Mouse (Mus musculus): ENCODE data around the gene A730061H03Rik. TPM values are rescaled to one million over a fixed set of nuclear protein-coding genes. Genes with fewer than 3 reads are reported as not detected.

The A730061H03Rik gene
- polyA plus RNA-seq, 1 experiment from 2014 or later, result 1.5 TPM

DNA sequence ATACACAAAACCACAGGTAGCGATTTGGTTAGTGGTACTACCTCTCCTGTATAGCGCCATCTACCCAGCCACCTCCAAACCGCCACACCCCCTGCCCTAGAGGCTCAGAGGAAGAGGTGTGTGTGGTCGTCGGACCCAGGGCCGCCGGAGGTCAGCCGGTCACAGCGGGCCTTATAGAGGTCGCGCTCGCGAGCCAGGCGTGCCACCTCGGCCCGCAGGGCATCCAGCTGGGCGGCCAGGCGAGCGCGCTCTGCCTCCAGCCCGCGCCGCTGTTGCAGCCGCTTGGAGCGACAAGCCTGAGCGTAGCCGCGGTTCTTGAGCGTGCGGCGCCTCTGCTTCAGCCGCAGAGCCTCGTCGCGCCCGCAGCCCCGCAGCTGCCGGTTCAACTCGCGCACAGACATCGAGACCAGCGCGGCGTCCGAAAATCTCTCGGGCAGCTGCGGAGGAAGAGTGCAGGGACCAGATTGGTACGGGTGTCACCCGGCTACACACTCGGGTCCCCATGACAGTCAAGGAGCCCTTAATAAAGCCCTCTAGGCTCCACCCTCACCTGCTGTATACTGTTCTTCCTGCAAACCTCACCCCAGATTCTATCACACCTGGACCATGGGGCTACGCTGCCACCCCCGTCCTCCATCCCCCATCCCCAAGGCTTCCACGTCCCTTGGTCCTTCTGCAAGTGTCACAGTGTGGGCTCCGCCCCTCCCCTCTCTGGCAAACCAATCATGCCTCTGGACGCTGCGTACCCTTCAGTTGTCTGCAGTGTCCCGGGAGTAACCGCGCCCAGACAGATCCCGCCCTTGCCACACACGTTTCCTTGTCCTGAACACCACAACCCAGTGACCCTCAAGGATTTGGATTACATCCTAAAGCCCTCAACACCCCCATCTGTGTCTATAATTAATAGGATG is 39.5 kb downstream of the A730061H03Rik start:
- peak overlapping the region; percentile 47 for H3K4me3 ChIP-seq (ENCODE audit: low read depth, low read length)
- no peaks in the 10 kb centered on the region for H3K9me3 ChIP-seq (ENCODE audit: control insufficient read depth, low read length)
- H3K27me3 ChIP-seq (ENCODE audit: control insufficient read depth, insufficient read depth, low read length), result no peaks in the 10 kb centered on the region
- ATAC-seq (ENCODE audit: low read depth), result peak; percentile 80
- WGBS, result under 1% methylated on average over 61 of the region's 61 CpGs
- no peaks in the 10 kb centered on the region for H3K36me3 ChIP-seq (ENCODE audit: control insufficient read depth, insufficient read depth, low read length)
- H3K9ac ChIP-seq (replicated peaks; ENCODE audit: low read depth, low read length), result peak overlapping the region; percentile 74
- H3K27ac ChIP-seq (ENCODE audit: low read depth, low read length), result peak overlapping the region; percentile 52
- peak overlapping the region; percentile 86 for H3K4me2 ChIP-seq (ENCODE audit: low read depth, low read length)
- H3K4me1 ChIP-seq (ENCODE audit: control insufficient read depth, insufficient read depth, low read length), result no peaks in the 10 kb centered on the region

DNA sequence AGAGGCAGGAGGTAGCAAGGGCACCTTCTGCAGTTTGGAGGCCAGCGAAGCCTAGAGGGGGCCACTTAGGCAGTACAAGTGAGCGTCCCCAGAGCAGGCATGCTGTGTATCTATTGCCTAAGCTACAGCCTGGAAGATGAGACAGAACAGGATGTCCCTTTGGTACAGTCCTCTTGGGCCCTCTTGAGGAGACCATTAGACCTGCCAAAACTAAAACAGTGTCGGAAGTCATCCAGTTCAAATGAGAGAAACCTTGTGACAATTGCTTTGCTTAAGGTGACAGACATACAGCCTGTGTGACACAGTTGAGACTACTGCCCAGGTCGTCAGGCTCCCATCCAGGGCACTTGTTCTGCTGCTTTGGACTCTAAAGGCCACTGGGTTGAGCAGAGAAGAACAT is 40.6 kb downstream of the A730061H03Rik start:
- no peak overlapping the region for H3K9ac ChIP-seq (replicated peaks; ENCODE audit: low read depth, low read length)
- ATAC-seq (ENCODE audit: low read depth), result no peak
- WGBS, result 61% methylated on average over 4 of the region's 4 CpGs
- no peaks in the 10 kb centered on the region for H3K27me3 ChIP-seq (ENCODE audit: control insufficient read depth, insufficient read depth, low read length)
- H3K4me1 ChIP-seq (ENCODE audit: control insufficient read depth, insufficient read depth, low read length), result no peaks in the 10 kb centered on the region
- H3K9me3 ChIP-seq (ENCODE audit: control insufficient read depth, low read length), result no peaks in the 10 kb centered on the region
- H3K4me3 ChIP-seq (ENCODE audit: low read depth, low read length), result no peak overlapping the region
- H3K36me3 ChIP-seq (ENCODE audit: control insufficient read depth, insufficient read depth, low read length), result no peaks in the 10 kb centered on the region
- H3K4me2 ChIP-seq (ENCODE audit: low read depth, low read length), result no peak overlapping the region
- H3K27ac ChIP-seq (ENCODE audit: low read depth, low read length), result no peak overlapping the region

DNA sequence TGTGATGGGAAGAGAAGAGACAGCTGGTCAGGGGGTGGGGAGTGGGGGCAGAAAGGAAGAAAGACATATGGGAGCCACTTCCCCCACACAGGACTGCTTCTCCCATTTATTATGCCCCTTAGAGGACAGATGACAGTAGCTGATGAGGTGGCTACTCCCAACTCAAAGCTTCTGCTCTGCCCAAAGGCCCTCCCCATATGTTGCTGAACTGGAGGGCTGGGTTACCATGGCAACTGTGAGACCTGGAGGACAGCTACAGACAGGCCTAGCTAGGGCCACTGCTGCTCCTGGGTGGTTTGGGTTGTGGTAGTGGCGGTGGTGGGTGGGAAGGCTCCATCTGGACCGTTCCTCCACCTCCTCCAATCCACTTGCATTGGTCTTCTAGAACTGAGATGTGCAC is 41.3 kb downstream of the A730061H03Rik start:
- peak; percentile 42 for ATAC-seq (ENCODE audit: low read depth)
- Histone ChIP-seq H3K4me2 (ENCODE audit: low read depth, low read length) (no peak overlapping the region), H3K4me1 (ENCODE audit: control insufficient read depth, insufficient read depth, low read length) (no peaks in the 10 kb centered on the region), H3K27ac (ENCODE audit: low read depth, low read length) (no peak overlapping the region), H3K36me3 (ENCODE audit: control insufficient read depth, insufficient read depth, low read length) (no peaks in the 10 kb centered on the region), H3K27me3 (ENCODE audit: control insufficient read depth, insufficient read depth, low read length) (no peaks in the 10 kb centered on the region), H3K9me3 (ENCODE audit: control insufficient read depth, low read length) (no peaks in the 10 kb centered on the region), H3K9ac (replicated peaks; ENCODE audit: low read depth, low read length) (no peak overlapping the region), H3K4me3 (ENCODE audit: low read depth, low read length) (no peak overlapping the region)
- 24% methylated on average over 2 of the region's 2 CpGs for WGBS

DNA sequence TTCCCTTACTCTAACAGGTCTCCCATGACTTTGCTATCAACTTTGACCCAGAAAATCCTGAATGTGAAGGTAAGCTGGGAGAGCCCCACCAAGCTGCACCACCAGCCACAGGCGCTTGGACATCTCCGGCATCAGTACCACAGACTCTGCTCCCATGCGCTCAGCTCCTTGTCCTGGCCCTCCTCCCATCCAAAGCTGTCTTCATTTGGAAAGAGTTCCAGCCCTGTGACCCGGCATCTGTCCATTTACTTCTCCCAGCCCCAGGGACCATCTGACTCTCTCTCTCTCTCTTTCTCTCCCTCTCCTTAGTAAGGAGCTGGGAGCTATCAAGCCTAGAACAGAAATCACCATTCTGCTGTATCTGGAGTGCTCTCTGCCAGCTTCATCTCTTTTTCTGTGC is 44.4 kb downstream of the A730061H03Rik start:
- no peak overlapping the region for H3K27ac ChIP-seq (ENCODE audit: low read depth, low read length)
- no peaks in the 10 kb centered on the region for H3K9me3 ChIP-seq (ENCODE audit: control insufficient read depth, low read length)
- no peaks in the 10 kb centered on the region for H3K4me1 ChIP-seq (ENCODE audit: control insufficient read depth, insufficient read depth, low read length)
- H3K27me3 ChIP-seq (ENCODE audit: control insufficient read depth, insufficient read depth, low read length), result no peaks in the 10 kb centered on the region
- WGBS, result 92% methylated on average over 4 of the region's 4 CpGs
- no peak overlapping the region for H3K9ac ChIP-seq (replicated peaks; ENCODE audit: low read depth, low read length)
- H3K36me3 ChIP-seq (ENCODE audit: control insufficient read depth, insufficient read depth, low read length), result no peaks in the 10 kb centered on the region
- H3K4me2 ChIP-seq (ENCODE audit: low read depth, low read length), result no peak overlapping the region
- no peak overlapping the region for H3K4me3 ChIP-seq (ENCODE audit: low read depth, low read length)
- ATAC-seq (ENCODE audit: low read depth), result no peak

DNA sequence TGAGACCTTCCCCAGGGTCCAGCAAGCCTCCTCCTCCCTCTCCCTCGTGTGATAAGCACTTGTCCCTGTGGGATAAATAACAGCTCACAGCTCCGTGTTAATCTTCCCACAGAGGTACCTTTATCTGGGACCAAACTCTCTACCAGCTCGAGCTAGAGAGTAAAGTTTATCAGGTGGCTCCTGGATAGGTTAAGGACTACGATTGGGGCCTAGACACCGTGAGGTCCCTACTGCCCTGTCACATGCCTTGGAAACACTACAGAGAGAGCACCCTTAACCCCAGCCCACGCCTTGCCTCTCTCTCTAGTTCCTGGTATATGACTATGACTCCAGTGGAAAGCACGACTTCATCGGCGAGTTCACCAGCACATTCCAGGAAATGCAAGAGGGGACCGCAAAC is 46.3 kb downstream of the A730061H03Rik start:
- H3K4me3 ChIP-seq (ENCODE audit: low read depth, low read length), result no peak overlapping the region
- H3K4me1 ChIP-seq (ENCODE audit: control insufficient read depth, insufficient read depth, low read length), result no peaks in the 10 kb centered on the region
- no peak overlapping the region for H3K4me2 ChIP-seq (ENCODE audit: low read depth, low read length)
- no peak for ATAC-seq (ENCODE audit: low read depth)
- no peaks in the 10 kb centered on the region for H3K27me3 ChIP-seq (ENCODE audit: control insufficient read depth, insufficient read depth, low read length)
- H3K36me3 ChIP-seq (ENCODE audit: control insufficient read depth, insufficient read depth, low read length), result no peaks in the 10 kb centered on the region
- no peaks in the 10 kb centered on the region for H3K9me3 ChIP-seq (ENCODE audit: control insufficient read depth, low read length)
- H3K27ac ChIP-seq (ENCODE audit: low read depth, low read length), result no peak overlapping the region
- no peak overlapping the region for H3K9ac ChIP-seq (replicated peaks; ENCODE audit: low read depth, low read length)
- 72% methylated on average over 10 of the region's 10 CpGs for WGBS

DNA sequence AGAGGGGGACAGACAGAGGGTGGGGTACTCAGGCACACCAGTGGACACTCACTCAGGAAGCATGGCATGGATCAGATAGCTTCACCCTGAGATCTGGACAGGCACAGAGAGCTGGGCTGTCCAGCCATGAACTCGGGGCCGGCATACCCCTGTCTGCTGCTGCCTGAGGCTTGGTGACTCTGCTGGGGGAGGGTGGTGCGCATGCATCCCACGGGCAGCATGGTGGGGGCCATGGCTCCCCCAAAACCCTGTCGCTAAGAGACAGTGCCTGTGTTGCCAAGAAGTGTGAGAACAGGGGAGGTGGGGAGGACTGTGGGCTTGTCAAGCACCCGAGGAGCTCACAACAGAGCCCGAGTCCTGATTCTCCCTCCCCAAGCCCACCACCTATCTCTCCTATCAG is 49.2 kb downstream of the A730061H03Rik start:
- ATAC-seq (ENCODE audit: low read depth), result peak; percentile 29; the same call in 1 of the 2 replicates
- Histone ChIP-seq H3K4me1 (ENCODE audit: control insufficient read depth, insufficient read depth, low read length) (no peaks in the 10 kb centered on the region), H3K27me3 (ENCODE audit: control insufficient read depth, insufficient read depth, low read length) (no peaks in the 10 kb centered on the region), H3K4me2 (ENCODE audit: low read depth, low read length) (no peak overlapping the region), H3K27ac (ENCODE audit: low read depth, low read length) (no peak overlapping the region), H3K9me3 (ENCODE audit: control insufficient read depth, low read length) (no peaks in the 10 kb centered on the region), H3K9ac (replicated peaks; ENCODE audit: low read depth, low read length) (no peak overlapping the region), H3K4me3 (ENCODE audit: low read depth, low read length) (no peak overlapping the region), H3K36me3 (ENCODE audit: control insufficient read depth, insufficient read depth, low read length) (no peaks in the 10 kb centered on the region)
- WGBS, result 53% methylated on average over 7 of the region's 7 CpGs

DNA sequence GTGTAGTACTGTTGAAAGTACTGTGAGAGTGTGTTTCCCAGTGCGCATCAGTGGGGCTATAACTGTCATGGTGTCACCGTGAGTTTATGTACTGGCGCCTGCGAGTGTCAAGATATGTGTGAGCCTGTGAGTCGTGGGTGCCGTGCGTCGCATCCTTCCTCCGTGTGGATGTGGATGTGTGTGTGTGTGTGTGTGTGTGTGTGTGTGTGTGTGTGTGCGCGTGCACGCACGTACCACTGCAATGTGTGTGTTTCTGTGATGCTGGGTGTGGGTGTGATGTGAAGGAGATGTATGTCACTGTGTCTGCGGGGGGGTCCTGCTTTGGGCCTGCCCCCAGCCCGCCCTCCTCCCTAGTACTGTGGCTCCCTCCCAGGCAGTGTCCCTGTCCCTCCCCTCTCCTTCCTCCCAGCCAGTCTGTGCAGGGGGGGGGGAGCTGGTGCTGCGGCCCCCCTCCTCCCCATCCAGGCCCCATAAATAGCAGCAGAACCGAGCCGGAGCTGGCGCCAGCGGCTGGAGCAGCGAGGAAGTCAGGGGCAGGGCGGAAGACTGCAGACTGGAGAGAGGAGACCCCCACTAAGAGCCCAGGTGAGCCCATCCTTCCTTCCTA is 50.0 kb downstream of the A730061H03Rik start, which contains the start of gene Cpne6:
Gene Cpne6 (plus strand): TSS at position 321 of the 607 bp plus-strand sequence.
- no peaks in the 10 kb centered on the region for H3K9me3 ChIP-seq (ENCODE audit: control insufficient read depth, low read length)
- no peak within 1 kb of the TSS for H3K9ac ChIP-seq (replicated peaks; ENCODE audit: low read depth, low read length)
- 68% methylated on average over 21 of the region's 22 CpGs for WGBS
- H3K27me3 ChIP-seq (ENCODE audit: control insufficient read depth, insufficient read depth, low read length), result no peaks in the 10 kb centered on the region
- H3K4me3 ChIP-seq (ENCODE audit: low read depth, low read length), result no peak within 1 kb of the TSS
- 0 out of 2 replicates have a peak, but pooled peaks have one; percentile 16 for ATAC-seq (ENCODE audit: low read depth)
- H3K4me2 ChIP-seq (ENCODE audit: low read depth, low read length), result no peak within 1 kb of the TSS
- no peak within 1 kb of the TSS for H3K27ac ChIP-seq (ENCODE audit: low read depth, low read length)
- H3K4me1 ChIP-seq (ENCODE audit: control insufficient read depth, insufficient read depth, low read length), result no peaks in the 10 kb centered on the region
- no peaks in the 10 kb centered on the region for H3K36me3 ChIP-seq (ENCODE audit: control insufficient read depth, insufficient read depth, low read length)
